Mouse (Mus musculus) olfactory bulb, adult 2 months (tissue): ENCODE data around the gene Sbsn.

ENCODE experiments used
- CTCF ChIP-seq: fragments of 200-500 bp; IDR thresholded peaks from 2 replicates; pipeline ENCODE4 v1.5.1; 2012; ENCODE audit warnings: low read depth, mild to moderate bottlenecking, low read length, moderate library complexity; ENCODE audit not compliant: insufficient read depth
- POLR2A ChIP-seq: fragments of 200-500 bp; IDR thresholded peaks from 2 replicates; pipeline ENCODE4 v1.6.1; 2012; ENCODE audit warnings: mild to moderate bottlenecking, low read depth, low read length, moderate library complexity; ENCODE audit not compliant: insufficient read depth

GRCm38 (mm10) chr7:30706214-30706882 lies 44.9 kb upstream of the Sbsn start:
- TF ChIP-seq CTCF (no peak), POLR2A (no peak)
